14 mouse cellular contexts compared by ENCODE assay signal in the genomic region with DNA sequence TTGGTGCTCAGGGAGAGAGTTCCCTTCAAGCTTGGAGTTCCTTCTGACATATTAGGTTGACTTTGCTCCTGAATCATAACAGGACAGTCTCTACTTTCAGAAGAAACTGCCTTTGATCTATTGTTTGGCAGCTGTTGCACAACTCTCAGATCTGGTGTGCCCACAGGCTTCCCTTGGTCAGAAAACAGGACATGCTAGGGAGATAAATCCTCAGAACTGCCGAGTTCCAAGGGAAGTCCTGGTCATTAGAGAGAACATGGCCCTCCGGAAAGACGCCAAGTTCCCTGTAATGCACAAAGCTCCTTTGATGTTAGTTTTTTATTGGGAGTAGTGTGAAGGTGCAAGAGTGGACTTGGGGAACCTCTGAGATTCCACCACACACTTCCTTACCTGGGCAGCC. TPM values are rescaled to one million over a fixed set of nuclear protein-coding genes. Genes with fewer than 3 reads are reported as not detected.
DNase-seq lines count a peak whose midpoint lies in the region; ATAC-seq and TF ChIP-seq lines count a peak whose summit lies in the region.
"Had no signal": no experiment of that assay in that cellular context is flagged by ENCODE, and none has a peak within 500 bp of the region (broad histone marks: within the 10 kb centered on the region; RNA-seq: fewer than 3 reads in every experiment).

No protein-coding gene starts in this region.

- ATAC-seq in stomach, postnatal 0 days (ENCODE audit: low FRiP score, low TSS enrichment), result no peak

- H3K36me3 ChIP-seq in stomach, postnatal 0 days (ENCODE audit: control insufficient read depth, insufficient read depth, low read length), result no peaks in the 10 kb centered on the region
- H3K36me3 ChIP-seq: heart, embryonic 13.5 days; limb, embryonic 15.5 days; midbrain, embryonic 10.5 days had no signal

- H3K27ac ChIP-seq in stomach, postnatal 0 days (replicated peaks), result no peak overlapping the region
- H3K27ac ChIP-seq: hindbrain, embryonic 14.5 days; midbrain, embryonic 10.5 days had no signal

- TF ChIP-seq CTCF in stomach, postnatal 0 days (IDR thresholded peaks at IDR 0.05; ENCODE audit: low read depth), result no peak

- 52% methylated on average over 3 of the region's 3 CpGs for WGBS in stomach, postnatal 0 days

- no peaks in the 10 kb centered on the region for H3K9me3 ChIP-seq in stomach, postnatal 0 days (ENCODE audit: control insufficient read depth, low read length)
- H3K9me3 ChIP-seq: heart, embryonic 13.5 days; limb, embryonic 15.5 days; midbrain, embryonic 10.5 days had no signal

- no peak overlapping the region for H3K4me3 ChIP-seq in stomach, postnatal 0 days (ENCODE audit: low read depth, low read length)
- H3K4me3 ChIP-seq: heart, embryonic 13.5 days; limb, embryonic 15.5 days; midbrain, embryonic 10.5 days had no signal

- DNase-seq in adrenal gland, adult (ENCODE audit: inconsistent age in 2 of 2, low spot score in 1 of 2), result peak; percentile 83 to 85
- DNase-seq in adrenal gland, adult 18-20 months (ENCODE audit: low spot score in 2 of 2), result no peak
- DNase-seq in kidney, postnatal 25 days, result peak; percentile 16 to 60
- no peak for DNase-seq in kidney, adult 9 months
- DNase-seq in fat pad, adult 2 months (ENCODE audit: extremely low read depth, low read depth, low spot score), result peak; percentile 99
- peak; percentile 76 for DNase-seq in lung, postnatal 25 days (ENCODE audit: low spot score)
- DNase-seq in cerebellum, adult 8-10 months, result no peak
- no peak for DNase-seq in stomach, postnatal 0 days (ENCODE audit: low spot score)
- DNase-seq: cerebellum, adult 18-20 months had no signal

- H3K4me1 ChIP-seq in stomach, postnatal 0 days (replicated peaks; ENCODE audit: control insufficient read depth, insufficient read depth), result peaks cover 10% of the 10 kb centered on the region
- H3K4me1 ChIP-seq: midbrain, embryonic 10.5 days had no signal

- H3K4me2 ChIP-seq in stomach, postnatal 0 days (replicated peaks; ENCODE audit: low read depth), result no peak overlapping the region
- H3K4me2 ChIP-seq: heart, embryonic 13.5 days; hindbrain, embryonic 14.5 days; limb, embryonic 15.5 days had no signal

- TF ChIP-seq EP300 in stomach, postnatal 0 days (optimal IDR thresholded peaks at IDR 0.05), result no peak

- no peak overlapping the region for H3K9ac ChIP-seq in stomach, postnatal 0 days (ENCODE audit: low read length)
- H3K9ac ChIP-seq: heart, embryonic 13.5 days; hindbrain, embryonic 14.5 days; limb, embryonic 15.5 days had no signal

- no peaks in the 10 kb centered on the region for H3K27me3 ChIP-seq in stomach, postnatal 0 days (ENCODE audit: control insufficient read depth, insufficient read depth, low read length)
- H3K27me3 ChIP-seq: heart, embryonic 13.5 days; limb, embryonic 15.5 days had no signal

RNA-seq across cellular contexts. Expression of gene Calml3, which starts 35.5 kb away (rescaled TPM):
- under 1 TPM in 1 of 2 experiments, not detected in 1; 0.86 TPM for total RNA-seq in adrenal gland, adult 18-20 months (2021)
- 40.0 and 44.6 TPM in 2 replicates for polyA plus RNA-seq in stomach, postnatal 0 days (2015; fragmentation: Nextera tagmentation; extraction: Ambion mirVana)
- polyA plus RNA-seq: forebrain, embryonic 11.5 days; heart, embryonic 13.5 days; hindbrain, embryonic 14.5 days; midbrain, embryonic 10.5 days had no signal

Comparison
In these comparisons a context has a peak if more than half of its experiments do, and no peak if none do; other contexts are left out.
1. DNase-seq: peak in adrenal gland, adult (2 of 2), kidney, postnatal 25 days (2 of 2), fat pad, adult 2 months (single experiment) and lung, postnatal 25 days (single experiment); none in adrenal gland, adult 18-20 months (0 of 2), kidney, adult 9 months (single experiment), cerebellum, adult 8-10 months (single experiment) and stomach, postnatal 0 days (single experiment).